Mouse (Mus musculus) v-Abl transformed pro-B cells (cell line): ENCODE results near the gene Macrod2.

Experiments
- in situ Hi-C, 2 experiments: fragments of 400-800 bp; cut with MboI; formaldehyde crosslinking; loops; one replicate each; pipeline ENCODE4 v1.15.1; 2025; ENCODE audit not compliant: unreplicated experiment in 2 of 2

Gene Macrod2

DNA sequence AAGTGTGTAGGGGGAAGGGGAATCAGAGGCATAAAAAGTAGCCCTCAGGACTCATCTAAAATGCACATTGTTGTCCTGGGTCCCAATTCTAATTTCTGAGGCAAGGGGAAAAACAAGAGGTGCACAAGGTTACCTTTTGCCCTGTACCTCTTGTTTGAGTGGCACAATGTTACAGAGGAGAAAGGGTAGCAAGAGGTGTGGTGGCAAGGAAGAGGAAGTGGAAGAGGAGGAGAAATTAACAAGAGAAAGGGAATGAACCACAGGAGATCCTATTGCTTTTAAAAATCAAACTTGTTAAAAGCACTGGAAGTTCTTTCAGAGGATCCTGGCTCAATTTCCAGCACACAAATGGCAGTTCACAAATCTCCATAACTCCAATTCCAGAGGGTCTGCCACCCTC lies 1183.1 kb downstream of the Macrod2 start:
- in situ Hi-C loops: no loop called here

DNA sequence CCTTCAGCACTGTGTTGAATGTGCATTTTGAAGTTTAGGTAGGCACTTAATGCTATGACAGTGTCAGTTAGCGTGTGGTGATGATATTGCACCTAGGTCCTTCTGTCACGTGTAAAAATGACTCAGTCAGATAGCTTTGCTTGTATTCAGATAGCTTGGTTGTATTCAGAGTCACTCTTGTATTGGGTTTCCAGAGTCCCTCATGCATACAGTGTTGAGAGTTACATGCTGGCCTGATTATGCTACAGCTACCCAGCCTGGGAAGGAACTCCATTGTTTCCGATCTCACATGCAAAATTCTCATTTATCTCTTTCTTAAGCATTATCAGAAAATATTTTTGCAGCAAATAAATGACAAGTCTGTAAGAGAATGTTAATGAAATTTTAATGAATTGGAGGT lies 1187.3 kb downstream of the Macrod2 start:
- in situ Hi-C loops: no loop called here

DNA sequence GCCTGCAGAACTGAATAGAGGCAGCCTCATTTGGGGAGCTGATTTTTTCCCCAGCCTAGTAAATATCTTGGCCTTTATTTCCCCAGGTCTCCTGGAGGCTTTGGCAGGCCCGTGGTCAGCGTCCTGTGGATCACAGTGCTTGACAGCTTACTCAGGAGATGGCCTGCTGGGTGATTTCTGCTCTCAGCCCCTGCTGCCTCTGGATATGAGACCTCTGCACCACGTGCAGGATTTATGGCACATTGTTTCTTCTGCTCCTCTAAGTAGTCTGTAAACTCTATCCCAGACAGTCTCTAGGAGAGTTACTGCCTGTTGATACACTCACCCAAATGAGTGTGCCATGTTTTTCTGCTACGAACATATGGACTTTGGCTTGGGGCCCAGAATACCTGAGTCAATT lies 1187.8 kb downstream of the Macrod2 start:
- in situ Hi-C loops: no loop called here

DNA sequence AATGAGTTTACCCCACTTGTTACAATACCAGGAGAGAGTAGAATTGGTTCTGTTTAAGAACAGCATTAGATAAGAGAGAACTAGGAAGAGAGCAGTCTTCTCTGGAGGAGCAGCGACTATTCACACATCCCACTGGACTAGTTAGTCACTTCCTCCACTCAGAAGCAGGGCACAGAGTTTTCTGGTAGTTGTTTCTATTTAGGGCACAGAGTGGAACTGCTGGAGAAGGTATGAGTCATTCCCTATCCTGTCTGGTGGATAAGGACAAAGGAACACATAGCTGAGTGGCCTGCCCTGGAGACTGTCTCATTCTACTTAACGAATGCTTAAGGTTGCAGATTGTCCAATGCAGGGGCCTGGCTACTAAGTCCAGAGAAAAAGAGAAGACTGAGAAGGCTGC lies 1192.2 kb downstream of the Macrod2 start:
- in situ Hi-C loops: no loop called here

DNA sequence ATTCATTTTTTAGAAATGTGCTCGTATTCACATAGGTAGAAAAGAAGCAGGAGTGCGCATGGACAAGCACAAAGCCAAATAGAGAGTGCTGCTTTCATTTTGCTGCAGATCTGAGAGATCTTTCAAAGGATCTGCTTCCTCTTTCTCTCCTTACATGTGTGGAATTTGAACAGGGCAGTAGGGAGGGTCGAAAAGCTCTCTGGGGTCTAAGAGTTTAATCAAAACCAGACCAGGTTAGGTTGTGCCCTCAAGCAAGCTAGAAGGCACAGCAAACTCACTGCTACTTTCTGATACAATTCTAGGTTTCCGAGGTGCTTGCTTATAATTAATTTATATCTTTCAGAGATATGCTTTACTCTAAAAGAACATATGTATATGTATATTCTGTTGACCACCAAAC lies 1196.2 kb downstream of the Macrod2 start:
- in situ Hi-C loops: no loop called here

DNA sequence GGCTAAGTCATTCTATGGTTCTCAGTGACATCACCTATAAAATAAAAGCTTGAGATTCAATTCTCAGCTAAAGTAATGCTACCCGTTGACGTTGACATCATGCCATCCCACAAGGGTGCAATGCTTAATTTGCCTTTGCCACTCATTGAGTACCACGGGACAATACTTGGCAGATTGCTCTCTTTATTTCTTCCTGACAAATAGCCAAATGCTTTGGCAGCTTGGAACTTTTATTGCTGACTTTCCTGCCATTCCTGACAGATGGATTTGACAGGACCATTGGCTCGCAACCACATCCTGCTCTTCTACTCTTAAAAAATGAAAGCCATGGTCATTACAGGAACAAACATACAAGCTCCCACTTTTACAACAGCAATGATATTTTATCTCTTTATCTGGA lies 1199.7 kb downstream of the Macrod2 start:
- in situ Hi-C loops: no loop called here

DNA sequence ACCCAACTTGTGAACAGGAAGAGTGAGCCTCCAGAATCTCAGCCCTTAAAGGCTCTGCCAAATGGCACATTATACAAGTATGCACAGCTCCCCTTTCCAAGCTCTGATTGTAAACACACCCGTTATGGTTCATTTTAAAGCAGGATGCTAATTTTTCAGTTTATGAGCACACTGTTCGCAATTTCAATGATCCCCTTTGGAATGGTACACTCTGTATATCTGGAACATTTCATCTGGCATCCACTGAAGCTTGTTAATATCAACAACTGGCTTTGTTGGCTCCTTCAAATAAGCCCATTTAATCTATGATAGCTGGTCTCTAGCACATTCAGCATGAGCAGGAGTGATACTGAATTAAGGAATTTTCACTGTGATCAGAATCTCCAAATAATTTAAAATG lies 1222.6 kb downstream of the Macrod2 start:
- in situ Hi-C loops: no loop called here

DNA sequence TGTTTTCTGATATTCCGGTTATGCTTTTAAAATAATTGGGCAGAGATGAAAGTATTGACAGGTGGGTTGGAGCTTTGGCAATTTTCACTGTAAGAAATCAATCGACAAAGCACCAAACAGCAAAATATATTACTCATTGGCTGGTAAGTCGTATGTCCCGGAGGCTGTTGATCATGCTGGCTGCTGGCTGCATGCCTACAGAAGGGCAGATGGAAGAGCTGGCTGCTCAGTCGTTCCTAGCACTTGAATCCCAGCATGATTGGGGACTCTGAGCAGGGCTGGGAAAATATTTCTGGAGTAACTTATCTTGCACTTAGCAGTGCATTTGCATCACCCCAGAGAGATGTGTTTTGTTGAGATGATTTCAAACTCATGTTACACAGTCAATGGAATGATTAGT lies 1223.1 kb downstream of the Macrod2 start:
- in situ Hi-C loops: no loop called here

DNA sequence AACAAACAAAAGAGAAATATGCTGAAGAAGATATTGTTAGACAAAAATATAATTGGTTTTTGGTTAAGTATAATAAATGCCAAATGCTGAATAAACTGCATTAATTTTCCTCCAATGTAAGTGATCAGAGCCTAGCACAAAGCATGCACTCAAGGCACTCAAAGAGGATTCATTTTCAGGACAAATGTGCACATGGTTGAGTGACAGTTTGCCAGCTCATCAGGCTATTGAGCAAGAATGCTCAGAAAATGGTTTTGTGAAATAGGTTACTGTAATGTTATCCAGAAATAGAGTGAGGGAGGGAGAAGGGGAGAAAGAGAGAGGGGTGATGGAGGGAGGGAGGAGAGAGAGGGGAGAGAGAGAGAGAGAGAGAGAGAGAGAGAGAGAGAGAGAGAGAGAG lies 1268.9 kb downstream of the Macrod2 start:
- in situ Hi-C loops: no loop called here

DNA sequence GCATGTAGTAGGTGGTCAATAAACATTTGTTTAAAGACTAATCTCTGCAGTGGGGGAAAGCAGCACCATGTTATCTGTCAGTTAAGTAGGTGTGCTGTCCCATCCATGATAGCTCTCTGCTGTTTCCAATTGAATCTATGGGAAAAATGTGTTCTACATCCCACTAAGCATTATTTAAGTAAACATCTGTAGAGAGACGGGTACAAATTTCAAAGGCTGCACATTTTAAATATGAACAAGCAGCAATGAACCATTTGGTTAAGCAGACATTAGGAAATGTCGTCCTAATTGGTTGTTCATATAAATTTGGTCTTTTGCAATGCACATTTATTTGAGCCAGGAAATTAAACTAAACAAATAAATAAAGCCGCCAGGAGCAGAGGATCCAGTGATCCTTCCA lies 1277.7 kb downstream of the Macrod2 start:
- in situ Hi-C loops: no loop called here

DNA sequence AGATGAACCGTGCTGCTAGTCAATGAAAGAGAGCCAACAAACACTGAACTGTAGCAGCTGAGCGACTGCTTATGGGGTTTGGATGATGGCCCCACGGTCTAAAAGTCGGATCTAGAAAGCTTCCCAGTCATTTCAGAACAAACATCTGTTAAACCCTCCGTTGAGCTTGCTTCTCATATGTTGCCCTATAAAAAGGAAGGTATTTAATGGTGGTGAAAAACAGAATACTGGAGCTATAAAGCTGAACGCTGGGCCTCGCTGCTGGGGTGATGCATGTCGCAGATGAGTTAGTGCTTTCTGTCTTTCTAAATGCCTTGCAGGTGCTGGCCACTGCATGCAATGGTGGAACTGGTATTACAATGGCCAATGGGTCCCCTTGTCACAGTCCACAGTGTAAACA lies 1278.3 kb downstream of the Macrod2 start:
- in situ Hi-C loops: no loop called here

DNA sequence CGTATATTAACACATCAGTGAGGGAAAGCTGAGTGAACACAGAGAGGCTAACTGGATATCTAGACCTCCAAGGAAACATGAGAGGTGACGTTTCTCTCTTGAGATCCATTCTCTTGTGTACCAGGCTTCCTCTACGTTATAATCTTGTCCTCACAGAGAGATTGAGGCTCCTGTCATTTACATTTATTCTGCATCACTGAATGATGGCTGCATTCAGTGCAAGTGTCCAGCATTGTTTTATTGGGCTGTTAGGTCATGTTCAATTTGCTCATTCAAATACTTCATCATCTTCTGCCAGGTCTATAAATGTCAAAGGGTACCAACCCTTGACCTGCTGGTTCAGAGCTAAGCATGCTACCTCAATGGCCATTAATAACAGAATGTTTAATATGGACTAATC lies 1302.4 kb downstream of the Macrod2 start:
- in situ Hi-C loops: no loop called here

DNA sequence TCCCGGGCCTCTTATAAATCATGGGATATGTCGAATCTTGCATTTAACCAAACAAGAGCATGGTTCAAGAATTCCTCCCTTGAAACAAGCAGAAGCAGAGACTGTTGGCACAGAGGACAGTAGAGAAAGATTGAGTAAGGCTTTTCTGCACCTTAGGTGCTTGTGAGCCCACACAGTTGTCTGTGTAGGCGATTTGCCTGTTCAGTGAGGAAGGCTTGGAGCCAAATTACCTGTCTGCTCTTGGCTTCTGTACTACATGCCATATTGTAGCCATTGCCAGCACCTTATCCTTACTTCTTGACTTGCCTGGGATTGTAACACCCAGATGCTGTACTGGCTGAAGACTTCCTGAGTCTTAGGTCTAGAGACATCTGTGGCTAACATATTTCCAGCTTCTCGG lies 1303.2 kb downstream of the Macrod2 start:
- in situ Hi-C loops: no loop called here

DNA sequence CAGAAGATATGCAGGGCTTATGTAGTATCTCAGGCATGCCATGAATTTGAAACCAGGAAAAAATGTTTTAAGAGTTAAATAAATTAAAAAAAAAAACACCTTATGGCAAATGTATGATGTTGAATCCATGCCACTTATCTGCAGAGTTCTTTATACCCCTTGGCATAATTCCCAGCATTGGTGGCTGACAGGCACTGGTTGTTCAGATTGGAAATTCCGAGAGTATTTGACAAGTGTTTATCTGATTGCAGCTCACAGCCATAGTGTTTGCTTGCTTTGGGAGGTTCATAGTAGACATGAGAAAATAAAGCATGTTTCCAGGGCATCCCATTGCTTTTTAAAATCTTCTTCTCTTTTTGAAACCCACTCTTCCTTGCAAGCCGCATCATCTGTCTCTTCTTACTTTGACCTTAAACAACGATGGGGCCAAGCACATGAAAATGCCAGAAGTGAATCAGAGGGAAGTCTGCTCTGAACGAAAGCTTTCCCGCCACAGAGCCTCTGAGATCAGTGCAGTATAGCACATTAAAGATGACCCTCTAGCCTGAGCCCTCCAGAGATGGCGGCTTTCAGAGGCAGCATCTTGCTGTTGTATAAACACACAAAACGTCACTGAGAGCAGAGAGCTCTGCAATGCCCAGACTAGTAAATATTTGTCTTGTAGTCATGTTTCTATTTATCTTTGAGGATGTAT lies 1305.8 kb downstream of the Macrod2 start:
- in situ Hi-C loops: no loop called here

DNA sequence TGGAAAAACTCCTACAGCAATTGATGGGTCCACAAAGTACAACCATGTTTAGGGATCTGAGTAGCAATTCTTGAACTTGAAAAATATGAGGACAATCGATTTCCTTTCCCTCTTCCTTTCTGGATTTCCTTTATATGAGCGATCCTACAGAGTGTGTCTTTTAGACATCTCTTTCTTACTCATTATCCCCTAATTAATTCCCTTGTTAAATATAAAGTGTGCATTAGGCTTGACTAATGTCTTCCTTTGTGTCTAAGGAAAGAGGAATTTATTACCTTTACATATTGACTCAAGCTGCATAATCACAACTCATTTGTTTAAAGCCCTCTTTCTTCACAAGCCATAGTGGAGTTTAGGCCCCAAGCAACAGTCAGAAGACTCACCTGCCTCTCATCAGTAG lies 1316.7 kb downstream of the Macrod2 start:
- in situ Hi-C loops: no loop called here

DNA sequence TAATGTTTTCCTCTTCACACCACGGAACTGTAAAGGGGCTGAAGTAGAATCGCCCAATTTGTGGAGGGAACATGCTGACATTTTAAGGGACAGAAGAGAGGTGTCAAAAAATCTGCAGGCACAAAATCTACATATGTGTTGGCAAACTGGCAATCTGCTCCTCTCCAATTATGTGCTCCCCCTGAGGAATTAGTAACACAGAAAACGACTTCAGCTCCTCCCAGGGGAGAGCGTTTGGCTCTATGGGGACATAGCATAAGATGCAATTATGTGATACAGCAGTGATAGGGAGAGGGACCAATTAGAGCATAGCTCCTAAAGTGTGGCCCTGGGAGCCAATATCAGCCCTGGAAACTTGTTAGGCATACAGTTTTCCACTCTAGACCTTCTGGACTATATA lies 1317.2 kb downstream of the Macrod2 start:
- in situ Hi-C loops: no loop called here

DNA sequence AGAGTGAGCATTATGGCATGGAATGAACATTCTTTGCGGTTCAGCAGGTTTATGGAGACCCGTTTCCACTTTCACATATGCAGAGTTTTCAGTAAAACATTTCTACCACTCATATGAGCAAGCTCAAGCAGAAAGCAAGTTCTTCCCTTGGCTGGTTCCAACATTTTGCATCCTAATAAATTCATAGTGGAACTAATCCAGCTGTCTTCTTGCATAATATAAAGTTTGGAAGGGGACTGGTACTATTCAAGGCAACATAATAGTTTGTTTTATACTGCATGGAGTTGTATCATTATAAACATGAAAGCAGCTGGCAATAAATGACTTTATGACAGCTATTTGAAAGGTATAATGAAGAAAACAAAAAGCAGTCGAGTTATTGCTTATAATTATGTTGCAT lies 1320.0 kb downstream of the Macrod2 start:
- in situ Hi-C loops: no loop called here

DNA sequence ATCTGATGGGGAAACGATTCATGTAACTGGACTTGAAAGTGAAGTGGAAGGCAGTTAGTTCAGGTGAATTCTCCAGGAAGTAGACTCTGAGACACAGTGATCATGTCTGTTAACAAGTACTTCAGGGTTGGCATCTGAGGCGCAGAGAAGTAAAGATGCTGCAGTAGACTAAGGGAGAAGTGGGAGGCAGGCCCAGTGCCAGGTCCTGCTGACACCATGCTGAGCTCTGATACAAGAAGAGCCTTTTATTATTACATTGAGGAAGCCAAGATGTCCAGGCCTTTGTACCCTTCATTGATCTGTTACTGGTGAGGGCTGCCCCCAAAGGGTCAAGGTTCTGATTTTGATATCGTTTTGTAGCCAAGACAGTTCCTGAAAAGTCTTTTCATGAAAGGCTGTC lies 1327.4 kb downstream of the Macrod2 start:
- in situ Hi-C loops: no loop called here

DNA sequence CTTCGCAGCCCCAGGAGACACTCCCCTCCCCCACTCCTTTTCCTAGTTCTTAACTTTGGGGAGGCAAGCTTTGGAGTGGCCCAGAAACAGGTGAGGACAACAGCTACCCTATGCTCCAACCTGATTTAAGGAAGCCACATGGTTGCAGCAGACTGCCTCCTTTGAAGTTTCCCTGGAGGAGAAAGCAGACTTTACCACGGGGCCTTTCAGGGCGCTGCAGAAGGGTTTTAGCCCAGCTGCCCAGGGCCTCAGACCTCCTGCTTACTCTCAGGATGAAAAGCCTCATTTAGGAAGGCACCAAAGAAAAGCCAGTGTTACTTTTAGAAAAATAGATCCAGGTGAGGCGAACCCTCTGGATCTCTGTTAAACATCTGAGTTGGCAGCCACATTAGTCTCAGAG lies 1333.9 kb downstream of the Macrod2 start:
- in situ Hi-C loops: no loop called here

DNA sequence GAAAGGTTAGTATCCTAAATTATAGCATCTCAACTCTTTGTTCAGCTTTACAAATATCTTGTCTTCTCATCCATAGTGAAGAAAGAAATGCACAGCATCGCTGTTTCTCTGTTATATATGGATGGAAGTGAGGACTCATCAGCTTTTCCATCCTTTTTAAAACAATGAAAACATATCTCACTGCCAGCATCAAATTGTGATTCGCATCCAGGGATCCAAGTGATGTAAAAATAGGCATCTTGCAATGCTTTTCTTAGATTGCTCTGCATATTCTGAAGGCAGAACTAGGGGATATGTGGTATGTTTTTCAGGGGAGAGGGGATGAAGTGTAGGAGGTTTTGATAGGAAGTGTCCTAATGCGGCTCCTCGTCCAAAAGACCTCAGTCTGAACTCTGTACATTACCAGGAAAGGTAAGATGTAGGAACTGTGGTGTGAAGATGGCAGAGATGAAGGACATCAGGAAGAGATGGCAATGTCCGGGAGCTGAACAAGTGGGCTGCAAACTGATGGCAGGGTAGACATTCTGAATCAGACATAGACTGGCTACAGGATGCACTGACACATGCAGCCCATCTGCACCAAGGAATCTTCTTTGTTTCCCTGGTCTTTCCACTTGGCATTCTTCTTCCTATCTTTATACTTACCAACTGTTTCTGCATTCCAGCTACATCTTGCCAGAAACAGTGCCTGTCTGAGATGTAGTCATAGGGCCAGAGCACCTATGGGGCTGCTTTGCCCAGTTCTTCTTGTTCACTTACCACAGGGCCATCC lies 1341.8 kb downstream of the Macrod2 start:
- in situ Hi-C loops: no loop called here

DNA sequence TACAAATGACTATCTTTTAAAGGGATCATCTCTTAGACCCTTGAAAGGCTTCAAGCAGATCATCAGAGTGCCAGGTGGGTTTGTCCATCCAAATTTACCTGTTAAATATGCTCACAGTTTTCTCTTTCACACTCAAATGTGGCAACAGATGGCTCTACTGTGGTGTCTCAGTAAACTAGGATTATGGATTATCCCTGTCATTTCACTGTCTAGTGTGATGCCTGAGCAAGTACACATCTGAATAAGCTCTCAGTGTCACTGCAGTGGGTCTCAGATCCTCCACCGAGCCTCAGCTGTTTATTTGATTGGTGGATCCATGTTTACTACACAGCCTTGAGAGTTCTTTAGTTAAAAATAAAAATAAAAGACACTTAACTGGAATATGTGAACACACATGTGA lies 1343.6 kb downstream of the Macrod2 start:
- in situ Hi-C loops: no loop called here

DNA sequence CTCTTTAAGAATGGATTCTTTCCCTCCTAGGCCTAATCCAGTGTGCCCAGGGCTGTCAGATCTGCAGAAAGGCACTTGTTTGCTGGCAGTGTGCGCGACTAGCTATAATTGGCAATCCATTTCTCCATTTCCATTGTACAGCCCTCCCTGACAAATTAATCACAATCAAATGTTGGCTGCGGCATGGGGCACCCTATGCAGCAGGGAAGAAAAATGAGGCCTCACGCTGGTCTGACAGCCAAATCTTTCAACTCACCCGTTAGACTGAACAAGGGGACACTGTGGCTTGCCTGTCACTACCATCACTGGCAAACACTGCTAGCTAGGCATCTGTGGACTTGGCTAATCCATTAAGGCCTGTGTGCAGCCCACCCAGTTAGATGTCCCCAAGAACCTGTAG lies 1345.2 kb downstream of the Macrod2 start:
- in situ Hi-C loops: no loop called here
